In the genomic region with DNA sequence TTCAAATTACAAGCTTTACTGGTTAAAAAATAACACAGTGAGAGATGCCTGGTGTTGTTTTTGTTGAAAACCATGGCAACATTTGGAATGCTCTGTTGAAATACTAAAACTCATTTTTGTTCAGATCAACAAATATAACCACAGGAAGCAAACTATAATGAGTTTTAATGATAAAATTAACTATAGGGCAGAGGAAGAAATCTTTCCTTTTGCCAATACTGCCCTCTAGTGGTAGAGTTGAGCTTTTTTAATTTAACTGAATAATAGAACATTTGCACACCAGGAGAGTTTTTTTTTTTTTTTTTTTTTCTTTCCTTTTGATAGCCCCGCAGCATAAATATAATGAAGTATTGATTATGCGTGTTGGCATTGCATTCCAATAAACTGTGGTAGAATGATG, we compare ENCODE assay signal across 10 mouse cellular contexts.
DNase-seq lines count a peak whose midpoint lies in the region; ATAC-seq and TF ChIP-seq lines count a peak whose summit lies in the region.
"Had no signal": no experiment of that assay in that cellular context is flagged by ENCODE, and none has a peak within 500 bp of the region (broad histone marks: within the 10 kb centered on the region; RNA-seq: fewer than 3 reads in every experiment).

No protein-coding gene starts in this region.

- 21% methylated on average over 2 of the region's 2 CpGs for WGBS in forebrain, embryonic 11.5 days
- 31% methylated on average over 2 of the region's 2 CpGs for WGBS in forebrain, embryonic 10.5 days
- 10% methylated on average over 2 of the region's 2 CpGs for WGBS in liver, adult 2 months
- WGBS in liver, embryonic 11.5 days, result 21% methylated on average over 2 of the region's 2 CpGs
- whole genome bisulfite sequencing in midbrain, postnatal 0 days, result 22% methylated on average over 2 of the region's 2 CpGs

- TF ChIP-seq POLR2A in liver, adult 2 months (IDR thresholded peaks at IDR 0.05; ENCODE audit: extremely low read depth, insufficient read depth, low read length), result no peak
- no peak for TF ChIP-seq POLR2A in brain, embryonic 14.5 days (IDR thresholded peaks at IDR 0.05; ENCODE audit: borderline replicate concordance, extremely low read depth, insufficient read depth, insufficient read length, poor library complexity, severe bottlenecking)

- no peak overlapping the region for H3K9ac ChIP-seq in forebrain, embryonic 11.5 days (ENCODE audit: low read length)
- H3K9ac ChIP-seq in liver, adult 2 months (ENCODE audit: low read depth, low read length), result no peak overlapping the region
- no peak overlapping the region for H3K9ac ChIP-seq in liver, embryonic 11.5 days (ENCODE audit: low read depth, low read length)
- H3K9ac ChIP-seq in midbrain, postnatal 0 days (replicated peaks; ENCODE audit: low read length, poor library complexity, severe bottlenecking), result no peak overlapping the region
- H3K9ac ChIP-seq: heart, embryonic 15.5 days had no signal

- intact Hi-C loops in left cerebral cortex, postnatal 36 days (cut with DNase I), result loop anchor here (10.0 kb wide), 2 partner anchors 249 to 381 kb away; no protein-coding TSS in a partner anchor

- TF ChIP-seq CTCF in liver, adult 2 months (IDR thresholded peaks at IDR 0.05; ENCODE audit: low read depth, low read length), result 0 out of 2 replicates have a peak, but pooled peaks have one; percentile 17
- TF ChIP-seq CTCF in brain, embryonic 14.5 days (IDR thresholded peaks at IDR 0.05; ENCODE audit: borderline replicate concordance, extremely low read depth, insufficient read depth, insufficient read length), result no peak
- TF ChIP-seq CTCF in midbrain, postnatal 0 days (IDR thresholded peaks at IDR 0.05), result peak; percentile 75

- DNase-seq in forebrain, embryonic 11.5 days (ENCODE audit: low spot score), result no peak
- DNase-seq in forebrain, embryonic 10.5 days (ENCODE audit: extremely low spot score, low spot score), result no peak
- DNase-seq in liver, adult 2 months (ENCODE audit: extremely low read depth, low read depth, low spot score), result peak; percentile 12
- DNase-seq in liver, embryonic 11.5 days (ENCODE audit: low spot score), result no peak
- peak; percentile 68 for DNase-seq in brain, embryonic 14.5 days (ENCODE audit: low read depth)
- peak; percentile 83 for DNase-seq in midbrain, postnatal 0 days (ENCODE audit: low spot score)
- DNase-seq in left cerebral cortex, postnatal 36 days (ENCODE audit: low spot score in 2 of 2), result no peak
- no peak for DNase-seq in right cerebral cortex, adult 2 months (ENCODE audit: low spot score in 2 of 2)
- DNase-seq: layer of hippocampus, postnatal 36 days had no signal

- H3K27me3 ChIP-seq in forebrain, embryonic 11.5 days (ENCODE audit: control insufficient read depth, insufficient read depth, low read length), result no peaks in the 10 kb centered on the region
- no peaks in the 10 kb centered on the region for H3K27me3 ChIP-seq in forebrain, embryonic 10.5 days (ENCODE audit: poor library complexity, severe bottlenecking)
- H3K27me3 ChIP-seq in liver, adult 2 months (ENCODE audit: control insufficient read depth, insufficient read depth, low read length), result no peaks in the 10 kb centered on the region
- H3K27me3 ChIP-seq in liver, embryonic 11.5 days (replicated peaks; ENCODE audit: control insufficient read depth, insufficient read depth, low read length), result no peaks in the 10 kb centered on the region
- H3K27me3 ChIP-seq in midbrain, postnatal 0 days (ENCODE audit: insufficient read depth, low read length), result no peaks in the 10 kb centered on the region
- H3K27me3 ChIP-seq: heart, embryonic 15.5 days had no signal

- H3K36me3 ChIP-seq in forebrain, embryonic 11.5 days (ENCODE audit: control insufficient read depth, insufficient read depth, low read length), result no peaks in the 10 kb centered on the region
- H3K36me3 ChIP-seq in forebrain, embryonic 10.5 days (replicated peaks), result no peaks in the 10 kb centered on the region
- H3K36me3 ChIP-seq in liver, adult 2 months (ENCODE audit: control insufficient read depth, insufficient read depth, low read length), result no peaks in the 10 kb centered on the region
- no peaks in the 10 kb centered on the region for H3K36me3 ChIP-seq in liver, embryonic 11.5 days (ENCODE audit: control insufficient read depth, insufficient read depth, low read length)
- H3K36me3 ChIP-seq in midbrain, postnatal 0 days (ENCODE audit: insufficient read depth, low read length), result no peaks in the 10 kb centered on the region
- H3K36me3 ChIP-seq: heart, embryonic 15.5 days had no signal

- no peak overlapping the region for H3K4me2 ChIP-seq in forebrain, embryonic 11.5 days (ENCODE audit: low read depth, low read length, severe bottlenecking)
- H3K4me2 ChIP-seq in liver, embryonic 11.5 days, result no peak overlapping the region
- no peak overlapping the region for H3K4me2 ChIP-seq in midbrain, postnatal 0 days (ENCODE audit: low read depth, low read length, poor library complexity, severe bottlenecking)
- H3K4me2 ChIP-seq: heart, embryonic 15.5 days had no signal

- no peaks in the 10 kb centered on the region for H3K4me1 ChIP-seq in forebrain, embryonic 11.5 days (replicated peaks; ENCODE audit: control insufficient read depth, insufficient read depth, low read length)
- H3K4me1 ChIP-seq in forebrain, embryonic 10.5 days, result no peaks in the 10 kb centered on the region
- no peaks in the 10 kb centered on the region for H3K4me1 ChIP-seq in liver, adult 2 months (ENCODE audit: control insufficient read depth, insufficient read depth, low read length)
- no peaks in the 10 kb centered on the region for H3K4me1 ChIP-seq in liver, embryonic 11.5 days (replicated peaks; ENCODE audit: control insufficient read depth, insufficient read depth, low read length)
- no peaks in the 10 kb centered on the region for H3K4me1 ChIP-seq in midbrain, postnatal 0 days (ENCODE audit: insufficient read depth, low read length)
- H3K4me1 ChIP-seq: heart, embryonic 15.5 days had no signal

- ATAC-seq in forebrain, embryonic 11.5 days (replicated peaks; ENCODE audit: low FRiP score), result 0 out of 2 replicates have a peak, but pooled peaks have one; percentile 15
- no peak for ATAC-seq in liver, embryonic 11.5 days (replicated peaks; ENCODE audit: low FRiP score)
- ATAC-seq in midbrain, postnatal 0 days (ENCODE audit: low FRiP score), result no peak

- H3K4me3 ChIP-seq in forebrain, embryonic 11.5 days (ENCODE audit: low read depth, low read length), result no peak overlapping the region
- H3K4me3 ChIP-seq in forebrain, embryonic 10.5 days, result no peak overlapping the region
- H3K4me3 ChIP-seq in liver, adult 2 months (ENCODE audit: insufficient read depth, low read depth, low read length), result no peak overlapping the region
- H3K4me3 ChIP-seq in liver, embryonic 11.5 days (ENCODE audit: low read depth, low read length), result no peak overlapping the region
- no peak overlapping the region for H3K4me3 ChIP-seq in midbrain, postnatal 0 days (ENCODE audit: low read depth, low read length)
- H3K4me3 ChIP-seq: heart, embryonic 15.5 days had no signal

- no peaks in the 10 kb centered on the region for H3K79me2 ChIP-seq in liver, adult 2 months (ENCODE audit: control insufficient read depth, insufficient read depth, low read length)

- H3K9me3 ChIP-seq in forebrain, embryonic 11.5 days (ENCODE audit: control insufficient read depth, low read length), result no peaks in the 10 kb centered on the region
- H3K9me3 ChIP-seq in forebrain, embryonic 10.5 days, result no peaks in the 10 kb centered on the region
- H3K9me3 ChIP-seq in liver, embryonic 11.5 days (ENCODE audit: control insufficient read depth, low read length), result no peaks in the 10 kb centered on the region
- H3K9me3 ChIP-seq in midbrain, postnatal 0 days (ENCODE audit: low read length), result no peaks in the 10 kb centered on the region
- H3K9me3 ChIP-seq: heart, embryonic 15.5 days had no signal

- no peak overlapping the region for H3K27ac ChIP-seq in forebrain, embryonic 11.5 days (ENCODE audit: low read depth, low read length)
- no peak overlapping the region for H3K27ac ChIP-seq in forebrain, embryonic 10.5 days
- H3K27ac ChIP-seq in liver, adult 2 months (replicated peaks; ENCODE audit: insufficient read depth, low read depth, low read length), result no peak overlapping the region
- H3K27ac ChIP-seq in liver, embryonic 11.5 days (ENCODE audit: low read depth, low read length), result no peak overlapping the region
- H3K27ac ChIP-seq in midbrain, postnatal 0 days (ENCODE audit: low read depth, low read length), result no peak overlapping the region
- H3K27ac ChIP-seq: heart, embryonic 15.5 days had no signal

Comparison
In these comparisons a context has a peak if more than half of its experiments do, and no peak if none do; other contexts are left out.
1. DNase-seq: peak in liver, adult 2 months (single experiment), brain, embryonic 14.5 days (single experiment) and midbrain, postnatal 0 days (single experiment); none in forebrain, embryonic 11.5 days (single experiment), forebrain, embryonic 10.5 days (single experiment), liver, embryonic 11.5 days (single experiment), left cerebral cortex, postnatal 36 days (0 of 2) and right cerebral cortex, adult 2 months (0 of 2).